Mouse (Mus musculus) neutrophil, adult 5-6 weeks (primary cell): ENCODE results near the gene Slc6a1. TPM values are rescaled to one million over a fixed set of nuclear protein-coding genes. Genes with fewer than 3 reads are reported as not detected.

ENCODE experiments used
- ATAC-seq: fragments of 151-379, 151-347 bp; 2 replicates; pipeline ENCODE4 v1.8.0; 2017; ENCODE audit warnings: mild to moderate bottlenecking, moderate TSS enrichment; ENCODE audit not compliant: insufficient number of reproducible peaks, poor library complexity, low FRiP score, severe bottlenecking; ENCODE audit errors: extremely low read depth
- total RNA-seq: library from RNA; stranded (forward); fragments of 200-1000 nt; gene quantifications from 2 replicates; pipeline ENCODE4 v1.2.3, GENCODE M21; 2017

The Slc6a1 gene
- not detected in 2 replicates for total RNA-seq

GRCm38 (mm10) chr6:114282469-114283277 is at the start of gene Slc6a1:
Gene Slc6a1 (plus strand): TSS chr6:114282635.
- ATAC-seq: no peak

GRCm38 (mm10) chr6:114238892-114239644 is 43.4 kb upstream of the Slc6a1 start:
- no peak for ATAC-seq

- ATAC-seq: no peak
Observed at GRCm38 (mm10) chr6:114245665-114246064, 36.8 kb upstream of the Slc6a1 start.

- no peak for ATAC-seq
Observed at GRCm38 (mm10) chr6:114250311-114250710, 32.1 kb upstream of the Slc6a1 start.

GRCm38 (mm10) chr6:114254927-114255326 is 27.5 kb upstream of the Slc6a1 start:
- no peak for ATAC-seq

GRCm38 (mm10) chr6:114257762-114258361 is 24.6 kb upstream of the Slc6a1 start:
- no peak for ATAC-seq

GRCm38 (mm10) chr6:114258661-114259193 is 23.7 kb upstream of the Slc6a1 start:
- ATAC-seq: no peak

GRCm38 (mm10) chr6:114261609-114262008 is 20.8 kb upstream of the Slc6a1 start:
- no peak for ATAC-seq

- no peak for ATAC-seq
Observed at GRCm38 (mm10) chr6:114264010-114264409, 18.4 kb upstream of the Slc6a1 start.

GRCm38 (mm10) chr6:114264426-114264825 is 18.0 kb upstream of the Slc6a1 start:
- no peak for ATAC-seq

GRCm38 (mm10) chr6:114266273-114266672 is 16.2 kb upstream of the Slc6a1 start:
- no peak for ATAC-seq

GRCm38 (mm10) chr6:114267979-114268378 is 14.5 kb upstream of the Slc6a1 start:
- ATAC-seq: no peak

GRCm38 (mm10) chr6:114269589-114269988 is 12.8 kb upstream of the Slc6a1 start:
- ATAC-seq: no peak

- no peak for ATAC-seq
Observed at GRCm38 (mm10) chr6:114270799-114271198, 11.6 kb upstream of the Slc6a1 start.

GRCm38 (mm10) chr6:114272279-114272678 is 10.2 kb upstream of the Slc6a1 start:
- no peak for ATAC-seq

GRCm38 (mm10) chr6:114273997-114274728 is 8.3 kb upstream of the Slc6a1 start:
- no peak for ATAC-seq

GRCm38 (mm10) chr6:114275800-114276199 is 6.6 kb upstream of the Slc6a1 start:
- ATAC-seq: no peak

- ATAC-seq: no peak
Observed at GRCm38 (mm10) chr6:114283278-114283770, 889 bp downstream of the Slc6a1 start.
